Mouse (Mus musculus) ES-Bruce4 (cell line): Measurements from ENCODE around the gene Tgfbrap1.

Experiments used
- CTCF ChIP-seq: IDR thresholded peaks from one replicate; pipeline ENCODE4 v1.8.1; 2011; ENCODE audit warnings: low read depth, low read length
- POLR2A ChIP-seq: IDR thresholded peaks from one replicate; pipeline ENCODE4 v1.8.1; 2011; ENCODE audit warnings: low read length; ENCODE audit not compliant: insufficient read depth

- TF ChIP-seq POLR2A (no peak), CTCF (no peak)
Measured at GRCm38 (mm10) chr1:43090418-43090817, 8.0 kb downstream of the Tgfbrap1 start.
